ENCODE assay signal across 1 mouse cellular context in the genomic region with DNA sequence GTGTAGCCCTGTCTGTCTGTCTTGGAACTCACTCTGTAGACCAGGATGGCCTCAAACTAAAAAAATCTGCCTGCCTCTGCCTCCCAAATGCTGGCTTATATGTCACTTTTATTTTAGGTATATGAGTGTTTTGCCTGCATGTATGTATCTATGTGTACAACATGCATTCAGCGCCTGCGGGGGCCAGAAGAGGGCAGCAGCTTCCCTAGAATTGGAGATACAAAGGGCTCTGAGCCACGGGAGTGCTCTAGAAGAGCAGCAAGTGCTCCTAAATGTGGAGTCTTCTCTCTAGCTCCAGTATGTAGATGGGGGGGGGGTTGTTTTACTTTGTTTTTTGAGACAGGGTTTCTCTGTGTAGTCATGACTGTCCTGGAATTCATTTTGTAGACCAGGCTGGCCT.
A peak's percentile ranks its signal among the peaks of the same experiment; 100 is the strongest.
TF ChIP-seq lines count a peak whose summit lies in the region.

No protein-coding gene starts in this region.

TF ChIP-seq in MEL, 35 proteins besides CTCF, POLR2A, EP300 and RAD21 (continued from another document):
- TF ChIP-seq SMC3 (IDR thresholded peaks at IDR 0.05; ENCODE audit: low read depth, low read length) (peak; percentile 64), ZC3H11A (IDR thresholded peaks at IDR 0.05; ENCODE audit: low read depth, low read length) (peak; percentile 63)
